Mouse (Mus musculus) embryonic stem cell, embryonic (primary cell): ENCODE measurements around the gene Gspt1.

ENCODE experiments used
- CTCF ChIA-PET, 4 experiments: fragments of 300-600 bp in 2 of 4; fragments of 350-600 bp in 2 of 4; sonication (Branson Sonifier 250); formaldehyde crosslinking; loops; one replicate each; lab custom pipeline; 2022; ENCODE audit warnings: inconsistent platforms in 2 of 4; lab: Charles Lee
- POLR2A ChIA-PET, 4 experiments: fragments of 300-600 bp in 2 of 4; fragments of 350-600 bp in 2 of 4; sonication (Branson Sonifier 250); formaldehyde crosslinking; loops; one replicate each; lab custom pipeline; 2022; ENCODE audit warnings: antibody characterized with exemption in 4 of 4, inconsistent platforms in 1 of 4; lab: Charles Lee

Gspt1 gene

GRCm38 (mm10) chr16:11253065-11253831 lies 877 bp downstream of the Gspt1 start:
- POLR2A ChIA-PET, result interaction anchor here (0.5 to 3.8 kb wide), 38 partner anchors 10 to 946 kb away, joined by 3 to 41 read pairs (median 6); partner anchors contain the start of genes Rsl1d1 (in 3 of the 4), Snx29 (in 2 of the 4) and Zc3h7a (in 2 of the 4)
- CTCF ChIA-PET, result interaction anchor here in 1 of 4 experiments (0.6 kb wide), 1 partner anchor 184 kb away, joined by 3 read pairs; no protein-coding TSS in a partner anchor

GRCm38 (mm10) chr16:11247791-11248190 lies 6.3 kb downstream of the Gspt1 start:
- ChIA-PET POLR2A (interaction anchor here in 1 of 4 experiments (0.7 to 1.0 kb wide), 2 partner anchors 16 to 28 kb away, joined by 3 to 4 read pairs; no protein-coding TSS in a partner anchor), CTCF (no interaction called here)

GRCm38 (mm10) chr16:11245767-11246166 lies 8.4 kb downstream of the Gspt1 start:
- POLR2A ChIA-PET, result interaction anchor here in 3 of 4 experiments (0.6 to 6.0 kb wide), 11 partner anchors 8 to 114 kb away, joined by 3 to 41 read pairs (median 4); partner anchors contain the start of genes Gspt1 (in 2 of the 3), Rsl1d1 (in 1 of the 3), Snx29 (in 1 of the 3) and Txndc11 (in 1 of the 3)
- CTCF ChIA-PET, result interaction anchor here in 1 of 4 experiments (0.6 kb wide), 1 partner anchor 9 kb away, joined by 3 read pairs; the partner anchor contains the start of gene Gspt1

DNA sequence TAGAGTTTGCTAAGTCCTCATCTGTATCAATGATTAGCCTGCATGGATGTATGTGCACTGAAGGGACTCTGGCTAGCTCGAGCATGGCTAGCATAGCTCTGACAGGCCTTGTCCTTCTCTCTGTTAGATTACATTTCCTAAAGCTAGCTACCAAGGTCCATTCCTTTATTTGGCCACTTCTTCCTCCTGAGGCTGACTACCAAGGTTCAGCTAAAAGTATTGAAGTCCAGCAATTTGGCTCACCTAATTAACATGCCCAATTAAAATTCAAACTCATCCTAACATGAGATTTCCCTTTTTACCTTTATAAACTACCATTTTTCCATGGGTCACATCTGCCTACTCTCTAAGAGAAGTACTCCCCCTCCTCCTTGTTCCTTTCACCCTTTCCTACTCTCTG lies 11.7 kb downstream of the Gspt1 start:
- CTCF ChIA-PET, result interaction anchor here in 1 of 4 experiments (1.1 kb wide), 1 partner anchor 9 kb away, joined by 4 read pairs; no protein-coding TSS in a partner anchor
- POLR2A ChIA-PET, result interaction anchor here in 3 of 4 experiments (0.5 to 6.0 kb wide), 13 partner anchors 9 to 115 kb away, joined by 3 to 41 read pairs (median 4); partner anchors contain the start of genes Gspt1 (in 2 of the 3) and Rsl1d1 (in 2 of the 3)

GRCm38 (mm10) chr16:11217801-11218200 lies 36.3 kb downstream of the Gspt1 start:
- CTCF ChIA-PET, result no interaction called here

GRCm38 (mm10) chr16:11203600-11204390 lies 50.3 kb downstream of the Gspt1 start:
- CTCF ChIA-PET, result interaction anchor here in 3 of 4 experiments (0.8 to 3.1 kb wide), 6 partner anchors 28 to 94 kb away, joined by 3 to 14 read pairs (median 4); partner anchors contain the start of gene Zc3h7a (in 3 of the 3)
- POLR2A ChIA-PET, result interaction anchor here (0.5 to 3.0 kb wide), 70 partner anchors 8 to 254 kb away, joined by 3 to 31 read pairs (median 5); partner anchors contain the start of genes Gspt1 (in 3 of the 4), Zc3h7a (in 3 of the 4), Snx29 (in 1 of the 4) and Txndc11 (in 1 of the 4)

More at GRCm38 (mm10) chr16:11217801-11218200, 36.3 kb downstream of the Gspt1 start:
- POLR2A ChIA-PET, result interaction anchor here in 1 of 4 experiments (1.2 to 5.6 kb wide), 3 partner anchors 12 to 15 kb away, joined by 3 to 26 read pairs (median 16); partner anchors contain the start of gene Rsl1d1

GRCm38 (mm10) chr16:11202571-11203554 lies 51.3 kb downstream of the Gspt1 start, which contains the start of gene Rsl1d1:
Rsl1d1 (minus strand) TSS chr16:11203331.
- ChIA-PET CTCF (interaction anchor here in 3 of 4 experiments (0.6 to 3.1 kb wide), 6 partner anchors 8 to 95 kb away, joined by 3 to 14 read pairs (median 4); partner anchors contain the start of gene Zc3h7a (in 3 of the 3)), POLR2A (interaction anchor here (0.5 to 2.8 kb wide), 76 partner anchors 8 to 1988 kb away, joined by 3 to 31 read pairs (median 5); partner anchors contain the start of genes Gspt1 (in 3 of the 4), Zc3h7a (in 3 of the 4), Snx29 (in 1 of the 4) and Txndc11 (in 1 of the 4))

DNA sequence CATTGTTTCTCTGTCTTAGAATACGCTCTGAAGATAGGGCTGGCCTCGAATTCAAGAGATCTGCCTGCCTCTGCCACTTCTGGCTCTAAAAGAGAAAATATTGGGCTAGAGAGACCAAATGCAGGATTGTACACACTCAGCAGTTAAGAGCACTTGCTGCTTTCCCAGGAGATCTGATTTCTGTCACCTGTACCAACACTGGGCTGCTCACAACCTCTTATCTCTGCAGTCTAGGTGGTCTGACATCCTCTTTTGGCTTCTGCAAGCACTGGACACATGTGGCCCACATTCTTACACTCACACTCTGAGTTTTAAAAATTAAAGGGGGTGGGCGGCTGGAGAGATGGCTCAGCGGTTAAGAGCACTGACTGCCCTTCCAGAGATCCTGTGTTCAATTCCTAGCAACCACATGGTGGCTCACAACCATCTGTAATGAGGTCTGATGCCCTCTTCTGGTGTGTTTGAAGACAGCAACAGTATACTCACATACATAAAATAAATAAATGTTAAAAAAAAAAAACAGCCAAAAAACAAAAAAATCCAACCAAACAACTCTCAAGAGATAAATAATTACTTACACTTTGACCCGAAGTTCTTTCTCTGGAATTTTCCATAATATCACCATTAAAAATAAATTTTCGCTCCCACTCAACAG lies 52.3 kb downstream of the Gspt1 start:
- ChIA-PET CTCF (interaction anchor here in 2 of 4 experiments (0.7 to 3.1 kb wide), 3 partner anchors 26 kb away, joined by 3 to 14 read pairs (median 10); partner anchors contain the start of gene Zc3h7a (in 2 of the 2)), POLR2A (interaction anchor here (0.6 to 2.8 kb wide), 30 partner anchors 8 to 1987 kb away, joined by 3 to 31 read pairs (median 6); partner anchors contain the start of genes Gspt1 (in 2 of the 4), Zc3h7a (in 2 of the 4), Snx29 (in 1 of the 4) and Txndc11 (in 1 of the 4))

DNA sequence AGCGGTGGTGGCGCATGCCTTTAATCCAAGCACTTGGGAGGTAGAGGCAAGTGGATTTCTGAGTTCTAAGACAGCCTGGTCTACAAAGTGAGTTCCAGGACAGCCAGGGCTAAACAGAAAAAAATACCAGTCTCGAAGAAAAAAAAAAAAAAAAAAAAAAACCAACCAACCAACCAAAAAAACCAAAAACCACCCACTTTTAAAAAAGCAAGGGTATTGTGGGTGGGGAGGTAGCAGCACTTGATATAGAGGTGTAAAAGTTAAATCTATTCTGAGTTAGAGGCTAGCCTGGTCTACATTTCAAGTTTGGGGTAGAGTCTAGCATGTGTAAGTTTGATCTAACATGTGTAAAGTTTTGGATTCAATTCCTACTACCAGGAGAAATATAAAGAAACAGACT lies 53.9 kb downstream of the Gspt1 start:
- ChIA-PET CTCF (interaction anchor here in 1 of 4 experiments (1.0 kb wide), 1 partner anchor 24 kb away, joined by 4 read pairs; the partner anchor contains the start of gene Zc3h7a), POLR2A (interaction anchor here in 2 of 4 experiments (0.7 to 2.9 kb wide), 7 partner anchors 9 to 67 kb away, joined by 3 to 18 read pairs (median 3); partner anchors contain the start of genes Txndc11 (in 1 of the 2) and Zc3h7a (in 1 of the 2))

DNA sequence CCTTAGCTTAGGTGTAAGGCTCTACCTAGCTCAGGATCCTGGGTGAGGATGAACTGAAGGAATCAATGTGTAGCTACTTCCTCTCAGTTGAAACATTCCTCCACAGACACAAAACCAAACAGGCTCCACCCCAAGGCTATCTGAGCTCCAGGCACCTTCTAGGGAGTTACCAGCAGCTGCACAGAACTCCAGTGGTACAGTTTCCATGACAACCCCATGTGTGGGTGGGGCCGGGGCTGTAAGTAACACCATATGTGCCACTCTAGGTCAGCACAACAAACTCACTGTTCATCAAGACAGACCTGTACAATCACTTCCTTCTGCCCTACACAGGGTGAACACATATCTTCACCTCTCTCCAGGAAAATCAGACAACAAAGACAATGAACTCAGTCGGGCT lies 55.7 kb downstream of the Gspt1 start:
- ChIA-PET CTCF (interaction anchor here in 1 of 4 experiments (0.6 to 1.2 kb wide), 4 partner anchors 20 to 416 kb away, joined by 3 to 8 read pairs (median 6); partner anchors contain the start of gene Zc3h7a), POLR2A (interaction anchor here in 3 of 4 experiments (0.6 to 2.9 kb wide), 20 partner anchors 8 to 260 kb away, joined by 3 to 18 read pairs (median 4); partner anchors contain the start of genes Zc3h7a (in 3 of the 3), Gspt1 (in 2 of the 3) and Txndc11 (in 1 of the 3))

DNA sequence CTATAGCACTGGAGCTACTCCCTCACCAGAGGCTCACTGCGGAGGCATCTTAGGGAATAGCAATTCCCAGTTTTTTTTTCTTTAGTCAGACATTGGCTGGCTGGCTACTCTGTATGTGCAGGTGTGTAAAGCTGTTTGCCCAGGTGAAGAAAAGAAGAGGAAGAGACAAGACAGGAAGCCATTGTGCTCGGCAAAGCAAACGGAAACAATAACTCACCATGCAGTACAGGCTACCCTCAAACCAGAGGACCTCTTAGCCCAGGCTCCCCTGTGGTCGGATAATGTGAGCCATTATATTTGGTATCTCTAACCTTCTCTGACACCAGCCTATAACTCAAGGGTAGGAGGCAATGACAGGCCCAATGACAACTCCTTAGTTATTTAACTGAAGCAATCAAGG lies 57.1 kb downstream of the Gspt1 start:
- POLR2A ChIA-PET, result interaction anchor here in 3 of 4 experiments (0.6 to 3.3 kb wide), 8 partner anchors 8 to 99 kb away, joined by 3 to 26 read pairs (median 6); partner anchors contain the start of genes Zc3h7a (in 2 of the 3) and Gspt1 (in 1 of the 3)

DNA sequence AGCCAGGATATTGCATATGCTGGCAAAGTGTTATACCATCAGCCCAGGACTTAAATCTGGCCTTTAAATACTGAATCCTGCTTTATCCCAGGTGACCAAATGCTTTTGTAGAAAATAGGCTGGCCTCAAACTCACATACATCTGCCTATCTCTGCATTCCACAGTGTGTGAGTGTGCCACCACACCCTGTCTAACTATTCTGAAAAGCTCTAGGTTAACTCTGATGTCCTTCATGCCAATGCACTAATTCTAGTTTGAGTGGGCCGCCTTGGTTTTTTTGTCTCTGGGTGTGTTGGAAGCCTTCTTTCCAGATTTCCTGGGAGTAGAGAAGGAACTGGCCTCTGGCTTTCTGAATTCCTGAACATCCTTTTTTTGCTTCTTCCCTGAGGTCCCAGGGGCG lies 60.9 kb downstream of the Gspt1 start:
- POLR2A ChIA-PET, result interaction anchor here in 2 of 4 experiments (0.5 to 2.5 kb wide), 6 partner anchors 10 to 402 kb away, joined by 3 to 8 read pairs (median 4); partner anchors contain the start of genes Rsl1d1 (in 1 of the 2), Snx29 (in 1 of the 2), Txndc11 (in 1 of the 2) and Zc3h7a (in 1 of the 2)
- CTCF ChIA-PET, result interaction anchor here in 1 of 4 experiments (1.1 kb wide), 1 partner anchor 17 kb away, joined by 4 read pairs; the partner anchor contains the start of gene Zc3h7a

More for the DNA sequence above, 57.1 kb downstream of the Gspt1 start:
- CTCF ChIA-PET, result no interaction called here

DNA sequence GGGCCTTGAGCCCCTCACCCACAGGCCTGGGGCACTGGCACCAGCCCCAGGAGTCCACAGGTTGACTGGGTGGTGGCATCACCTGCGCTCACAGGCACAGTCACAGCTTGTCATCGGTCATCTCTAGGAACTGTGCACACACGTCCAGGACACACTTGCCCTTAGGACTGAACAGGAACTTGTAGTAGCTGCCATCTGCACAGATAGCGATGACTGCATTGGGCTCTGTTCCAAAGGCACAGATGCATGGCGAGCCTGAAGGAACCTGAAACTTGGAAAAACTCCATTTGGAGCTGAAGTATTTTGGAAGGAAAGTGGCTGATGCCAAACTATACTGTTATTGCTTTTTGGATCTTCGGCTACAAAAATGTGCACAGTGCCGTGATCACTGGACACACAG lies 64.0 kb downstream of the Gspt1 start:
- ChIA-PET CTCF (interaction anchor here in 1 of 4 experiments (1.1 kb wide), 1 partner anchor 15 kb away, joined by 3 read pairs; no protein-coding TSS in a partner anchor), POLR2A (interaction anchor here in 2 of 4 experiments (1.2 to 3.1 kb wide), 5 partner anchors 8 to 27 kb away, joined by 3 to 13 read pairs (median 3); partner anchors contain the start of genes Rsl1d1 (in 2 of the 2) and Zc3h7a (in 1 of the 2))

DNA sequence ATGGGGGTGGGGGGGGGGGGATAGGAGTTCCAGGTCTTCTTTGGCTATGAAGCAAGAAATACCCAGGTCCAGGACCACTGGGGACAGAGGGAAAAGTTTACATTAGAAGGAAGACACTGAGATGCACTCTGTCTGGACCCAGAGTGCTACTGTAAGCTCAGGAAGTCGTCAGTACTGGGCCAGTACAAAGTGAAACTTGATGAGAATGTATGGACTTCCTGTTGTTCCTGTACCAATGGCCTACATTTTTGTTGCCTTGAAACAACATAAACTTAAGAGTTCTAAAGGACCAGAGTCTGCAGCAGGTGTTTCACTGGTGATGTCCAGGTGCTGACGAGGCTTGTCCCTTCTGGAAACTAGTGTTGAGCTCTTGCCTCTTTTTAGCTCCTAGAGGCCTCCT lies 76.7 kb downstream of the Gspt1 start:
- POLR2A ChIA-PET, result interaction anchor here in 3 of 4 experiments (0.5 to 5.3 kb wide), 17 partner anchors 9 to 329 kb away, joined by 3 to 31 read pairs (median 4); partner anchors contain the start of genes Rsl1d1 (in 2 of the 3) and Gspt1 (in 1 of the 3)
- CTCF ChIA-PET, result interaction anchor here in 1 of 4 experiments (0.5 to 3.0 kb wide), 4 partner anchors 26 to 303 kb away, joined by 3 to 14 read pairs (median 3); partner anchors contain the start of gene Rsl1d1
